Mouse (Mus musculus): ENCODE results near the gene 9130213A22Rik.

Gene 9130213A22Rik

DNA sequence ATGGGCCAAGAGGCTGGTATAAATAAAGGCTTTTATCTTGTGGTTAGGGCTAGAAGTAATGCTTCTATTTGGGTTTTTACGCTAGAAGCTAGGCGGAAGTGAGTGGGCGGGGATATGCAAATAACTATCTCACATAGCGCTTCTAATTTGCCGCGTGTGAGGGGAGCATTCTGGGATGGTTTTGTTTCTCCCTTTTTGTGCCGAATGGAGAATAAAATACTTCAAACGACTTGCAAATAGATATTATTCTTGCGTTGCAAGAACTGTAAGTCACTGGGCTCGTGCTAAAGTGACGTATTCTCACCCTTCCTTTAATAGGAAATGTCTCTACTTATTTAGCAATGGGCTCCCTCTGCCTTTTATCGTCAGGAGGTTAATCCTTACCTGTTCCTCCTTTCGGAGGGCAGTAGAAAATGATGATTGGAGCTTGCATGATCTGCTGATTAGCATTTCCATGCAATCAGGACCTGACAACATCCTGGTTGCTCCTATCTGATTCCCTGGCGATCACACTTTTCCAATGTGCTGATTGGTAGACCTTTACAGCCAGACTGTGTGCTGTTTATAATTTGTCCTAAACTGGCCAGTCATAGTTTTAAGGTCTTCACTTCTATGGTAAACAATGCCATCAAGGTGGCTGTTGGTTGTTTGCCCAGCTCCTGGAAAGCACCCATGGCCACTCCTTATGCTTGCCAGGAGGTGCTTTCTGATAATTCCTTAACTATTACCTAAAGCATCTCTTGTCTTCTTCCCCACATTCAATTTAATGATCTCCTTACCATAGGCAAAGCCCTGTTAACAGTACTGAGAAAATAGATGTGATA, 49.1 kb downstream of the 9130213A22Rik start:
- peak; percentile 95 for DNase-seq

DNA sequence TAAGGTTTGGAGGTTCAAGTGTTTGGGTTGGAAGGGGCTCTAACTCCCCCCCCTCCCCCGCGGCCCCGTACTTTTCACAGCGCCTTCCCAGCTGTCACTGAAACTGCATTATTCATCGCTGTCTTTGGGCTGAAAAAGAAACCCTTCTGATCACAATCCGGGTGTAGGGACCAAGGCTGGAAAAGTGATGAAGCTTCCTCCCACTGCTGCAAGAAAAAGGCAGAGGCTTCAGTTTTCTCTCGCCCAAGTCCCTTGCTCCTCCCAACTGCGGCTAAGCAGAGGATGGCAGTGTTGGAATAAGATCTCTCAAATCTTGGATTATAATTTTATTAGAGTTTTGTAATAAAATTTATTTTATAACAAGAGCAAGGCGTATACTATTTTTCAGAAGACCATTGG, 49.7 kb downstream of the 9130213A22Rik start:
- DNase-seq: no peak

DNA sequence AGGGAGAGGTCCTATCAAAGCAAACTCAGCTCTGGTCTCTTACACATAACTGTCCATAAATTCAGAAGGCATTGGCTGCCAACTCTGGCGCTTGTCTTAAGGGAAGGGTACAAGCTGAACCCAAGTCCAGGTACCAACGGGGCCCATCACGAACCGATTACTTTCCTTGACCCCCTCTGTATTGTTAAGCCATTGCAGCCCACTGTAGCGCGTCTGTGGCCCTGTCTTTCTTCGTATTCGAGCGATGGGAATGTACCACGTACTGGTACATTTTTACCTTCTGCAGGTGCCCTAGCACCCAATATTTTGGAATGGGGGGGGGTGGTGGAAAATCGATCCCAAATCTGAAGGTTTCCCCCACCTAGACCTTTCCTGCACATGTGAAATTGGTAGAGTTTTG, 50.2 kb downstream of the 9130213A22Rik start:
- DNase-seq: no peak

DNA sequence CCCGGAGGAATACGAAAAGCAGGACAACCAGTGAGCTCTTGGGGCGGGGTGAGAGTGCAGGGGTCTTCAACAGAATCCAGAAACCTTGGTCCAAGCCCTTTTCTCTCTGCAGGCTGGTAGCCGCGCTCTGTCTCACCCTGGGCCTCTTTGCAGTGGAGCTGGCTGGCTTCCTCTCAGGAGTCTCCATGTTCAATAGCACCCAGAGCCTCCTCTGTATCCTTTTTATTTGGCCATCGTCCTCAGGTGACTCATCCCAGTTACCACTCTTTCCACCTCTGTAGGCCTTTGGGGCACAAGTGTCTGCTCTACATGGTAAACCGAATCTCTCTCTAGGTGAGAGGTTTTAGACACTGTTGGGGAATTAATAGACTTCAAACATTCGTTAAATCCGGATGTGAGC, 51.1 kb downstream of the 9130213A22Rik start:
- no peak for DNase-seq

DNA sequence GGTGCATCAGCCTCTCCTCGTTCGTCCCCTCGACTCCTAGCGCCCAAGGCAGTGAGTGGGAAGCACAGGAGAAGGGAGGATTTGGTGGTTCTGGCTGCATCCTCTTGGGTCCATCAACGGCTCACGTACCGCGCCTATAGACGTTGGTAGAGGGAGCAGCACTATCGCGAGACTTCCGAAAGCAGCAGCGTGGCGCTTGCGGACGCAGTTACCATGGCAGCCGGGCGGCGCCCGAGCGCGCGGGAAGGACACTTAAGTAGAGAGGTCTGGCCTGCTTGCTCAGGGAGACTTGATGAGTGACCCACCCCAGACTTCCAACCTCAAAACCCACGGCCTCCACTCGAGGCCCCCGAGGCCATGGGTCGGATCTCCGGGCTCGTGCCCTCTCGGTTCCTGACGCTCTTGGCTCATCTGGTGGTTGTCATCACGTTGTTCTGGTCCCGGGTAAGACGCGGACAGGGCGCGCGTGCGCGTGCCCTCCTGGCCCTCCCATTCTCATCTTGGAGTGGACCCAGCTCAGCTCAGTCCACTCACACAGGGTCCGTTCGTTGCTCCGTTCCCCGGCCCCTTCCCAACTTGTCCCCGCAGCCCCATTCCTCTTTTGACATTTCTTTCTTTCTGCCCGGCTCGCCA, 51.7 kb downstream of the 9130213A22Rik start, which contains the start of gene Tmem107:
Gene Tmem107 (plus strand): TSS at position 217 of the 633 bp plus-strand sequence.
- peak; percentile 97 for DNase-seq

DNA sequence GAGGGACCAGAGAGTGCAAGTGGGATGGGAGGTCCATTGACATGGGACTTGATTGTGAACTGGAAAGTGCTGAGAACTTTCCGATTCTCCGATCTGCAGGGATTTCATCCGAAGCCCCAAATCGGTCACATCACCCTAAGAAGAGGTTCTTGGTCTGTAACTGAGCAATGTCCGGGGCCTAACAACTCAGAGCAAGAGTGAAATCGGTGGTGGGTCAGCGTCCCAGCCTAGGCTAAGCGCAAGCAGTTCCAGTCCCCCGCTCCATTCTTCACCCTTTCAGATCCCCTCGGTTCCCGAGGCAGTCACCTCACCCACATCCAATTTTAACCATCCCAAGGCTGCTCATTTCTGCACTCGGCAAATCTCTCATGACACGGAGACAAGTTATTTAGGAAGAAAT, 52.3 kb downstream of the 9130213A22Rik start:
- DNase-seq: peak; percentile 63
